Mouse (Mus musculus): ENCODE results near the gene Cacna2d1.

Gene Cacna2d1

DNA sequence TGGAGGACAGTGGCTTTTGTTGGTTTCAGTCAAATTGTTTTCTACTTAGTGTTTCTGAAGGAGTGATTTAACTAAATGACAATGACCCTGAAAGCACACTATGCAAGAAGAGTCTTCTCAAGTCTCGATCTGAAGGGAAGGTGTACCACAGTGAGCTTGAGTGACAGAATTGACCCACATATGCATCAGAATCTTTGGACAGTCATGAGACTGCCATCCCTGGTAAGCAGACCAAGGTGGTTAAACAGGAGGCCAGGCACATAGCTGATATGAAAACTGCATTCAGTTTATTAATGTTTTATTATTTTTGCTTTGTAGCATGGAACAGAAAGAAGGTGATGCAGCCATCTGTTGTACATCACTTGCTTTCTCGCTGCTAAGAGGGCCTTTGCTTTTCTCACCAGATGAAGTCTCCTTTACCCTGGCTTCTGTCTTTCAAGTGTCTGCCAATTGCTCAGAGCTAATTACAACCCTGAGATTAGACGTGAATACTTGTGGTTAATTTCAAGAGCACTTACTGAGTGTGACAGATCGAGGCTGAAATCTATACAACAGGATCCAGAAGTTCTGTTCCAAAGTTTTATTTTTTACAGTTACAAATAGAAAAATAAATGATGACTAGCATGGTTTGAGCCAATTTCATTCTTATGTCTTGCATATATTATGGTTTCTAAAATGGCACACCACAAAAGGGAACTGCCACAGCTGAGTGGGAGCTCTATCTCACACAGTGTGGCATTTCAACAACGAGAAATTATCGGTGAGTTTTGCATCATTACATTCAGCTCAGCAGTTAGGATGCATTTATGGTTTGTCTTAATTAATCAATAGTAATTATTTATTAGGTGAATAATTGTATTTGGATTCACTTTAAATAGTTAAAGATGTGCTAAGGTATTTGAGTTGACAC is 221.1 kb downstream of the Cacna2d1 start:
- in situ Hi-C loops (cut with MboI, MseI), result no loop called here

DNA sequence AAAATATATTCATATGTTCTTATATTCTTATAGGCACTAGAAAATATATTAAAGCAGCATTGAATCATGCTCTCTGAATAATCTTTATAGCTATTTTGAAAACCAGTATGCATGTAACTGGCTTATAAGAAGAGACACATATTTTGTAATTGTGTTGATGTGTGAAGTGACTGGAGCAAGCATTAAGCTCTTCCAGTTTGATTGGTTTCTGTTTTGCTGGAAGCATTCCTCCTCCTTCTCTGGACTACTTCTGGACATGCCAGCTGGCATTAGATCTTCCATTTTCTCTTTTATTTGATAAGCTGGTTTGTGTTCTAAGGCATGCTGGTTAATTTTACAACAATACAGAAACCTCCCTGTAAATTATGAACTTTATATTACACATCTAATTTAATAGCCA is 228.8 kb downstream of the Cacna2d1 start:
- in situ Hi-C loops (cut with MboI, MseI), result no loop called here

GRCm38 (mm10) chr5:16166117-16166867 is 231.8 kb downstream of the Cacna2d1 start:
- in situ Hi-C loops (cut with MboI, MseI), result no loop called here

DNA sequence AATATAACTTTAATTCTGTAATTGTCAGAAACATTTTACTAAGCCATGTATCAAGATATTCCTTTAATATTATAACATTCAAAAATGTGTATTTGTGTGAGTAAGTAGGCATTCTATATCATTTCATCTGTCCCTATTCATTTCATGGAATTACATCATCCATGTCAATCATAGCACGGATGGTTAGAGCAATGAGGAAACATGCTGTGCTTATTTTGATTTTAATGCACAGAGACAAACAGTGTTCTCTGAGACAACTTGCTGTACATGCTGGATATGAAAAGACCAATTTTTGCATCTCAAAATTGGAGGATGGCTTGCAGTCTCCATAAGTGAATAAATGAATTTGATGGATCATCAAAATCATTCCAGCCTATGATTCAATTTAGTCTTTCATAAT is 232.4 kb downstream of the Cacna2d1 start:
- in situ Hi-C loops (cut with MboI, MseI), result no loop called here

GRCm38 (mm10) chr5:16181041-16181440 is 246.6 kb downstream of the Cacna2d1 start:
- in situ Hi-C loops (cut with MboI, MseI), result no loop called here

DNA sequence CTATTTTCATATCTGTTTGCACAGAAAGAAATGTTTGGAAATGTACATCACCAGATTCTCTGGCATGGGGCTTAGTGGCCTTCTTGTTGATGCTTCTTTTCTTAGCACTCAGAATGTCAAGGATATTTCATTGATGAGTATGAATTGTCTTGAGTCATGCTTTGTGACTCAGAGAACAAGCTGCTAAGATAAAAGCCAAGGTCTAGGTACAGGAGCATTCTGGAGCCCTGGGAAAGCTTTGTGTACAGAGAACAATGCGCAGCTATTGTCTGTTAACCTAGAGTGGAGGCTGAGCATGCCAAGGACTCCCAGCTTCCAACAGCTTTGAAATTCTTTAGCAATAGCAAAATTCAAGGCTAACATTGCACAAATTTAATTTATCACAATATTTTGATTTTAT is 249.6 kb downstream of the Cacna2d1 start:
- in situ Hi-C loops (cut with MboI, MseI), result no loop called here

DNA sequence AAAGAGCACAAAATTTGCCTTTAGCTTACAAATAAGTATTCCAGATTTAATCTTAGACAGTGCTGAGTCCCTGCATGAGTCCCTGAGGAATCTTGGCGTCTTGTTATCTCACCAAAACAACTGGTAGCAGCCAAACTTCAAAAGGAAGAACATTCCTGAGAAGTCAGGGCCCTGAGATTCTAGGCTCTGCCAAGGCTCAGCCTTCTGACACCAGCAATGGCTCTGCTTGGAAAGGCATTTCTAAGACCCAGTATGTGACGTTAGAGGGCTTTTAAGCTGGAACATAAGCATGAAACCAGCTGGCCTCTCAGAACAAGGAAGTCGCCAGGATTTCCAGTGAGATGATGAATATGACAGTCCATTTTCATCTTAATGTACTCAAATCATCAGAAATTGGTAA is 253.4 kb downstream of the Cacna2d1 start:
- in situ Hi-C loops (cut with MboI, MseI), result no loop called here

DNA sequence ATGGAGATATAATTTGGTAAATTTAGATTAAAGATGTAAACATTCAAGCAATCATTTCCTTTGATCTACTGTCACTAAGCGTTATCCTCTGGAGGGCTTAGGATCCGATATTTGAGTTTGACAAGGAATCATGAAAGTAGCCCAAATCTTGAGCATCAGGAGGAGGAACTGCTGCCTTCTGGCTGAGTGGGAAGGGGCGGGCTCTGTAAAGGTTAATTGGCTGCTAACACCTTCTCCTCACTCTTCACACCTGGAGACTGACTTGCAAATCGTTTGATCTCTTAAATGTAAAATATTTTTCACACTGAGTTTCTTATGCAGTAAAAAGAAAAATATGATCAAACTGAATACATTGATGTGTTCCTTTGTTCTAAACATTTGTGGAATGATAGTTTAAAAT is 255.4 kb downstream of the Cacna2d1 start:
- in situ Hi-C loops (cut with MboI, MseI), result no loop called here

- in situ Hi-C loops (cut with MboI, MseI), result no loop called here
These were observed 256.7 kb downstream of the Cacna2d1 start for GRCm38 (mm10) chr5:16191165-16191564.

- in situ Hi-C loops (cut with MboI, MseI), result no loop called here
These were observed 265.3 kb downstream of the Cacna2d1 start for GRCm38 (mm10) chr5:16199816-16200215.

GRCm38 (mm10) chr5:16221960-16222359 is 287.5 kb downstream of the Cacna2d1 start:
- in situ Hi-C loops (cut with MboI, MseI), result no loop called here

- in situ Hi-C loops (cut with MboI, MseI), result no loop called here
These were observed 290.9 kb downstream of the Cacna2d1 start for GRCm38 (mm10) chr5:16225359-16225758.

GRCm38 (mm10) chr5:16229384-16229783 is 294.9 kb downstream of the Cacna2d1 start:
- in situ Hi-C loops (cut with MboI, MseI), result no loop called here

DNA sequence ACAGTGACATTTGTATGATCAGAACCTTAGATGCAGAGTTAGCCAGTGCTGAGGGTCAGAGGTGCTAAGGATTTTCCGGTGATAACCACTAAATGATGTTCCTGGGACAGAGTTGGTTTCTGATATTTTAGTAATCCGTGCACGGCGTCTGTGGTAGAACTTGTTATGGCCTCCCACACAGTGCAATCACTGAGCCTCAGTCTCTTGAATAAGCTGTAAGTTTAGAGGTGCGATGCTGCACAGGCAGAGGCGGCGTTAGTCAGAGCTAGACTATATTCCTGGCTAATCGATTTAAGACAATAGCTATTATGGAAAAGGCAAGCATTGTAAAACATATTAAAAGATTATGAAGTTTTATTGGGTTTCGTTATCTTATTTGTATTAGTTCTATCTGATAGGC is 297.0 kb downstream of the Cacna2d1 start:
- in situ Hi-C loops (cut with MboI, MseI), result no loop called here

- in situ Hi-C loops (cut with MboI, MseI), result no loop called here
These were observed 300.4 kb downstream of the Cacna2d1 start for GRCm38 (mm10) chr5:16234891-16235290.

- in situ Hi-C loops (cut with MboI, MseI), result no loop called here
These were observed 301.4 kb downstream of the Cacna2d1 start for GRCm38 (mm10) chr5:16235864-16236263.

DNA sequence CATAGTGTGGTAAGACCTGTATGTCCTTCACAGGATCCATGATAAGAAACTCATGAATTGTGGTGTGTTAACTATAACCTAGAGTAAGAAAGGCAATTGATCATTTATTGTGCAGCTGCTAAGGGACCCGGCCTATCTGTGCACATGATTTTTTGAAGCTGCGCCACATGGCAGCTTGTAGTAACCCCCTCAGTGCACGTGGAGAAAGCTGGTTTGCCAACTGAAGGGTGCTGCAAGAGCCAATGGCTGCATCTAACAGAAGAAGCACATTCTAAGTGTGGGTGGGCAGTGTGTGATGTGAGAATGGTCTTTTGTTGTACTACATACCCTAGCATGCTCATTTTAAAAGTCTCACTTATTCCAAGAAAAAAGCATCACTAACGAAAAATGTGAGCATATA is 302.1 kb downstream of the Cacna2d1 start:
- in situ Hi-C loops (cut with MboI, MseI), result no loop called here

DNA sequence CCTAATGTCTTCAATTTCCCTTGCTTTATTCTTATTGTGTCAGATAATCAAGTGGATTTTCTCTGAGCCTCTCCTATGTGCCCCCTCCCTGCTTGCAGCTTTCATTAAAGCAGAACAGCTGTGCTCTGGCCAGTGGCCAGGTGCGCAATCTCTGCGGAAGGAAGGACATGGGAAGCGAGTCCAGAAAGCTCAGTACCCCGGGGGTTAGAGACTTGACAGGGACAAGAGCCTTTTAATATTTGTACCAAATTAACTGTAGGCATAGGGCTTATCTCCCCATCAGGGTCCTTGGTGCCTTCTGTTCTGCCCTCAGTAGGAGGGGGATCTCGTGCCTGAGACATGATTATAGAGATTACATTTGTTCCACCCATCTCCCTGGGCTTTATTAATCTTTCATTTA is 303.5 kb downstream of the Cacna2d1 start:
- in situ Hi-C loops (cut with MboI, MseI), result no loop called here

- in situ Hi-C loops (cut with MboI, MseI), result no loop called here
These were observed 305.8 kb downstream of the Cacna2d1 start for GRCm38 (mm10) chr5:16240255-16240654.

- in situ Hi-C loops (cut with MboI, MseI), result no loop called here
These were observed 309.1 kb downstream of the Cacna2d1 start for GRCm38 (mm10) chr5:16243599-16243998.

DNA sequence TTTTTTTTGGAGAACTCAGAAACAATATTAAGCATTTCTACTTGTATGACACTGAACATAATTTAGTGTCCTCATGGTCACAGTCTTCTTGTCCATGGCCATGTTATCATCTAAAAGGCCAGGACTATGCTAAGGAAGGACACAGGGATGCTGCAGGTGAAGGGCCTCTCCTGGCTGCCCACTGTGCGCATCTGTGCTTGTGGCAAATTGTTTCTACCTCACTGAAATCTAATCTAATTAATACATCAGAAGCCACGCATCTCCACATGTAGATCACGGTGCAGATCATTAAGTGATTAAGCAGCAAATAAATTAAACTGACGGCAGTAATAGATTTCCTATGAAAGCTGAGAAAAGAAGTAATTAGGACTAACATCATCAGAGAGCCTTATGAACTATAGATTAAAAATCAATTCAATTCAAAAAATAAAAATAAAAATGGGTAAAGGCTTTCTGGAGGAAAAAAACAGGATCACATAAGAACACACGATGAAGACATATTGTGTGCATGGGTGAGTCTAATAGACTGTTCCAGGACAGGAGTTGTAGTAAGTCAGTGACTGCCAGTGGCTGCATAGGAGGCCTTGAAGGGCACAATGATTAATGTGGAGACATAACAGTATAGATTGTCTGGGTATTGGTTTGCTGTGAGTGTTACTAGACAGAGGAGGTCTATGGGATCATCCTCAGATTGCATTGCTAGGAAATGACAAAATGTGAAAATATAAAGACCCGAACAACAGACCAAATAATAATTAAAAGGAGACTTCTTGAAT is 318.4 kb downstream of the Cacna2d1 start:
- in situ Hi-C loops (cut with MboI, MseI), result loop anchor here (10.0 kb wide), 1 partner anchor 228 kb away; no protein-coding TSS in a partner anchor

DNA sequence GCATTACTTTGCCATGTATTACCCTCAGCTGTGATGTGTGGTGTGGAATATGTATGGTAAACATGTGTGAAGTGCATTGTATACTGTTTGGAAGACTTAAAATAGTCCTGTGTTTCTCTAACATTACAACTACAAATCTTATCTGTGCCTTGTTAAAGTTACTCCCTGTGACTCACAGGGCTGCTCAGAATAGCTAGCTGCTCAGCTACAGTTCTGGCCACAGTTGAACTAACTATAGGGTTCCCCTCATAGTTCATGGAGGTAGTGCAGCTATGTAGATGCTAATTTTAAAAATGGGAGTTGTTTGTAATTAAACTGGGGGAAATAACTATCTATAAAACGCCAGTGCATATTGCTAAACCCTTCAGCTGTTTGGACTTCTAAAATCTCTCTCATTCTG is 319.3 kb downstream of the Cacna2d1 start:
- in situ Hi-C loops (cut with MboI, MseI), result loop anchor here (10.0 kb wide), 1 partner anchor 229 kb away; no protein-coding TSS in a partner anchor

All from regulatory T cell (primary cell).